Mouse (Mus musculus) monocyte, adult 2 months (primary cell): ENCODE results near the gene Art5.

Experiments used
- DNase-seq, 2 experiments: peaks; one replicate each; pipeline ENCODE4 v3.0.0; 2022; ENCODE audit warnings: low spot score in 2 of 2, low read depth in 1 of 2

Art5 gene

DNA sequence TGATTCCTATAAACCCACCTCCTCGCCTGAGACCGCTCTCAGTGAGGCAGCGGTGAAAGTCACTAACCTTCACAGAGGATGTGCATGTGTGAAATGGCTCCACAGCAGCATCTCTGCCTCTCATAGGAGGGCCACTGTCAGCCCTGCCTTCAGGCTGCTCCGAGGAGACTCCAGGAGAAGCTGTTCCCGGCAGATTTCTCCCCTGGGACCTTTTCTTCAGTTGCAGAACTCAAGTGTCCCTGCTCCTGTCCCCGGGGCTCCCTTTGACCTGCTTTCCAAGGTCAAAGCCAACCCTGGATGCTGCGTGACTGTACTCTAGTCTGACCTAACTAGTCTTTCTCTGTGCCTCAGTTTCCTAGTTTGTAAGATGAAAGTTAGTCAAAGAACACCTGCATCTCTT is at the start of gene Art5:
Gene Art5 (minus strand): TSS at position 319 of the 400 bp plus-strand sequence.
- no peak for DNase-seq

- no peak for DNase-seq
Measured at GRCm38 (mm10) chr7:102153691-102154090, 44.4 kb upstream of the Art5 start.

GRCm38 (mm10) chr7:102137898-102138297 is 28.6 kb upstream of the Art5 start:
- DNase-seq: no peak

DNA sequence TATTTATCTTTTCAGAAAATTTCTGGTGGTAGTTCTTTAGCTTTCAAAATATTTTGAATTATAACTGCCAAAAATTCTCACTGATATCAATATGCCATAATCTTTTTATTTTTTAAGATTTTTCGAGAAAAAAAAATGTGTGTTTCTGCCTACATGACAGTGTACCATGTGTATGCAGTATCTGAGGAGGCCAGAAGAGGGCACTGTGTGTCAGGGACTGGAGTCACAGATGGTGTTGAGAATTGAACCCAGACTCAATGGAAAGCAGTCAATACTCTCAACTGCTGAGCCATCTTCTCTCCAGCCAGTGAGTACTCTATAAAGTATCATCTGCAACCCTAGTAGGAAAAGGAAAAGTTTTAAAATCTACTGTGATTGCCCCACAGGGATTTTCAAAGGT is 28.2 kb upstream of the Art5 start:
- DNase-seq: no peak

- DNase-seq: no peak
Measured at GRCm38 (mm10) chr7:102132395-102132794, 23.1 kb upstream of the Art5 start.

GRCm38 (mm10) chr7:102120326-102120725 is 11.0 kb upstream of the Art5 start:
- DNase-seq: no peak

- no peak for DNase-seq
Measured at GRCm38 (mm10) chr7:102117382-102117781, 8.1 kb upstream of the Art5 start.

DNA sequence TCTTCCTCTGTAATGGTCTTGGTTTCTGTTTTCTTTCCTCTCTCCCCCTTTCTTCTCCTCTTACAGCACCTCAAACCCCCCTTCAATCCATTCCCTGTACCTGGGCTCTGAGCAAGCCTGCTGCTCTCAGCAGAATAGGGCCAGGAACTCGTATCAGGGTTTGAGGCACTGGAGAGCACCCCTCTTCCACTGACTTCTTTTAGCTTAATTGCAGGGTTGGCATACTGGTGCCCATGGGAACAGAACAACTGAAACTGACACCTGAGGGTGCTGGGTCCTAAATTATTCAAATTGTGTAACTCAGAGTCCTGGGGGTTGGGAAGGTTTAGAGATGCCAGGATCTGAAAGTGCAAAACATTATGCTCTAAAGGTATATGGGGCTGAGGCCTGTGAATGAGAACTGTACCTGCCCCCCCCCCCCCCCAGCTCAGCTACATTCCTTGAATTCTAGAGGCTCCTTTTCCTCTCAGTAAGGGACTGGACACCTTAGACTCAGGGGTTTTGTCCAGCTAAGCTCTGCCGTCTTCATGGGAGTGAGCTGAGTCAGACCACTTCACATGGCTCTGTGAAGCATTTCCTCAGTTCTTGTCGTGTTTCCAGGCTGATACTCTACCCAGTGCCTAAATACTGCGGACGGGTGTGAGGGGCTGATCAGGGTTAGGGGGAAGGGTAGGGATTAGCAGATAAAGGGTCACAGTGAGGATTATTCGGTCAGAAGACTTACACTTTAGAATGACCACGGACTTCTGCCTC is 7.5 kb upstream of the Art5 start, which contains the start of gene Chrna10:
Gene Chrna10 (minus strand): TSS at position 250 of the 753 bp plus-strand sequence.
- no peak for DNase-seq

DNA sequence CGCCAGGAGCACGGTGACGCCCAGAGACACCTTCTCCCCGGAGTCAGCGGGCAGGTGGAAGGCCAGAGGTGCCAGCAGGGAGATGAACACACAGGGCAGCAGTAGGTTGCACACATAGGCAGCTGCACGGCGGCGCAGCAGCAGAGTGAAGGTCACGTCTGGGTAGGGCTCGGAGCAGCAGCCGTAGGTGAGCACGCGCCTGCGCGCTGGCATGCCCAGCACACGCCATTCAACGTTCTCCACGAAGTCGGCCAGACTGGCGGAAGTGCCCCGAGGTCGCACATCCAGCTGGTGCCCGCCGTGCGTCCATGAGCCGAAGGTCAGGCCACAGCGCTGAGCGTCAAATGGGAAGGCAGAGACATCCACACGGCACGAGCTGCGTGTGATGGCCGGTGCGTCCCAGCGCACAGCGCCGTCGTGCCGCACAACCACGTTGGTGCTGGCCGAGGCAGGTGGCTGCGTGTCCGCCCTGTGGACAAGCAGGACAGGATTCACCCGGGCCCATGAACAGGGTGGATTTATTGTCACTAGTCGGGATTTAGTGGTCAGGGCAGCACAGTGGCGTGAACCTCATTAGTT is 4.0 kb upstream of the Art5 start:
- no peak for DNase-seq

DNA sequence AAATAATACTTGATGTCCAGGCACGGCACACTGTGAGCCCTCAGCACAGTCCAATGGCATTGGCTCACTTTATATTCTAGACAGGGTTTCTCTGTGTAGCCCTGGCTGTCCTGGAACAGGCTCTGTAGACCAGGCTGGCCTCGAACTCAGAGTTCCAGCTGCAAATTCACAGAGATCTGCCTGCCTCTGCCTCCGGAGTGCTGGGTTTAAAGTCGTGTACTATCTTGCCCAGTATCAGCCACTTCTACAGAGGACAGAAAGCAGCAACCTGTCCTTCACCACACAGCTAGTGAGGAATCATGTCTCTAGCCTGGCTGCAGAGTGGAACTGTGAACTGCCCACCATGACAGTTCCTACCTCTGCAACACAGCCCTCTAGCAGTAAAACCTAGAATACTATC is 457 bp upstream of the Art5 start:
- no peak for DNase-seq

DNA sequence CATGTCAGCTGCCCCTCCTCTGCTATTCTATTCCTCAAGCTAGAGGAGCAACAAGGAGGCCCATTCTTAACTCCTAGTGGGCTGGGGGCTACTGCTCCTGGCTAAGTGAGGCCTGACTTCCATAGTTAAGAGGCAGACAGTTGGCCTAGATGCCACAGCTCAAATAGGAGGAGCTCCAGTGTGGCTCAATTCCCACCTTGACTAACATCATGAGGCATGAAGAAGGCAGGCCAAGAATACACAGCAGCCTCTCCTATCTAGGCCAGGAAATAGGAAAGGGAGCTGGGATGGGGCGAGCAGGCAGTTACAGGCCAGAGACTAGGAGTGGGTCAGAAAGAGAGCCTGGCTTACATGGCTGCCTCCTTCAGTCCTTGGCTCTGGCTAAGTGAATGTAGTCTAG is 1.1 kb downstream of the Art5 start:
- no peak for DNase-seq

- DNase-seq: no peak
Measured at GRCm38 (mm10) chr7:102106700-102107141, 2.6 kb downstream of the Art5 start.

DNA sequence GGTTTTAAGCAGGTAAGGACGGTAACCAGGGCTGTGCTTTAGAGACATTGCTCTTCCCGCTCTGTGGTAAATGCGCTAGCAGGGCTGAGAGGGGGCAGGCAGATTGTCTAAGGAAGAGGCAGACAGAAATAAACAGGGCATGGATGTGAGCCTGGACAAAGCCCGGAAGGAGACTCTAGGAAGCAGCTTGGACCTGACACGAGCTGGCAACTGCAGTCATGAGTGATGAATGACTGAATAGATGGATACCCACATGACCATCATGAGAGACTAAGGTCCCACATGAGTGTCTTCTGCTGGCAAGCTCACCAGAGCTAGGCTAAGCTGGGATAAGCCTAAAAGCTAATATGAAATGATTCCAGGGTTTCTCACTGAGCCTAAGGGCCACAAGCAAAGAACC is 5.2 kb downstream of the Art5 start:
- no peak for DNase-seq

DNA sequence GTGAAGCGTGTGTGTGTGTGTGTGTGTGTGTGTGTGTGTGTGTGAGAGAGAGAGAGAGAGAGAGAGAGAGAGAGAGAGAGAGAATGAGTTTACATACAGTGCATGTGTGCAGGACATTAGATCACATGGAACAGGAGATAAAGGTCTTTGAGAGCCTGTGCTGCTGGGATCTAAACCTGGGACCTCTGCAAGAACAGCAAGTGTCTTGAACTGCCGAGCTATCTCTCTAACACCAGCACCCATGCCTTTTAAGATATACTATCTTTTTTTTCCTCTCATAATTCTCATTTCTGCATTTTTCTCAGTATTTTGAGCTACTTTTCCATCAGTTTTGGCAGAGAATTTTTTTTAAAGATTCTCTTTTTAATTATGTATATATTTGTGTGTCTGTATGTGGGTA is 5.7 kb downstream of the Art5 start:
- DNase-seq: no peak

DNA sequence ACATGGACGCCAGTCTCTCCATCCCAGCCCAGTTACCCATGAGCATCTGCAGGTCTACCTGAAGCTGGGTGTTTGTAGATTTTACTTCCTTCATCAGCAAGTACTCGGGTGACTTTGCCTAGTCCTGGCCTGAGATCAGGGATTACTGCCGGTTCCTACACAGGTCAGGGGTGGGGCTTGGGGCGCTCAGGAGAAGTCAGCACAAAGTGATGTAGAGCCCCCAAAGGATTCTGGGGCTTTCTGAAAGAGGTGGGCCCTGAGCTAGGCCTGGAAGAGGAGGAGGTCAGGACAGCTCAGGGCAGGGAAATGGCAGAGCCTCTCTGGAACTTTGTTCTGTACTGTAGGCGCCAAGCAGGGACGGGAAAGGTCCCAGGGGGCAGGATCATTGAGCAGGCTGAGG is 6.6 kb downstream of the Art5 start:
- DNase-seq: no peak

- DNase-seq: no peak
Measured at GRCm38 (mm10) chr7:102102241-102102640, 7.0 kb downstream of the Art5 start.

- DNase-seq: no peak
Measured at GRCm38 (mm10) chr7:102101487-102101886, 7.8 kb downstream of the Art5 start, which contains the start of gene Art1. TSS of gene Art1 (plus strand) at chr7:102101743.

- no peak for DNase-seq
Measured at GRCm38 (mm10) chr7:102100868-102101267, 8.4 kb downstream of the Art5 start.

DNA sequence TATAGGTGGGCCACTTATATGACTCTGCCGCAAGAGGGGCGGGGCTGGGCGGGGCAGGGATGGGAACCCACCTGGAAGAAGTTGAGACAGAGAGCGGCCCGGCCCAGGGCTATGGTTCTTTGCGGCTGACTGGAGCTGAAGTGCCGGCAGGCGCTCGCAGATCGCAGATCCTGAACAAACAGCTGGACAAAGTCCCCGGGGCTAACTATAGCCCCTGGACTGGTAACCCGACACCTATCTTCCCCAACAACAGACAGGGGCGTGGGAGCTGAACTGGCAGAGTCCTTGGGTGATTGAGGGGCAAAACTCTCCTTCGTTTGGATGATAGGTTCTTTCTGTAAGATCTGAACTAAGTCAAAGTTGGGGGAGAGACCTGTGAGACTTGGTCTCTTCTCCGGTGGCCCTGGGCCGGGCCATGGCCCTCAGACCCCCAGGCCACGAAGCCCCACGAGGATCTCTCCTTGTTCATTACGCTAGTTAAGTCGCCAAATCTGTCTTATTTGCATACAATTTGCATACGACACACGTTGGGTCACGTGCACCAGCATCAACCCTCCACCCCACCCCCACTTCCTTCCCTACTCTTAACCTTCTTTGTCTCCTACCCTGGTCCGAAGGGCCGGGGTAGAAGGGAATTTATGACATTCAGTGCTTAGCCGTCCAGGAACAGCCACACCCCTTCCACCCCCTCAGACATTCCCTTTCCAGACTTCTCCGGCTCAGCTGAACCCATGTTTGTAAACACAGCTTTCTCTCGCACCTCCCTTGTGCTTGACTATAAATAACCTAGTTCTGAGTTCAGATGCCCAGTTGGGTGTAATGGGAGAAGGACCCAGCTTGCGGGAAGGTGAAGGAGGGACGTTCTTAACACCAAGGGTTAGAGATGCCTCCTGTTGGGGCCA is 9.3 kb downstream of the Art5 start:
- DNase-seq: no peak

DNA sequence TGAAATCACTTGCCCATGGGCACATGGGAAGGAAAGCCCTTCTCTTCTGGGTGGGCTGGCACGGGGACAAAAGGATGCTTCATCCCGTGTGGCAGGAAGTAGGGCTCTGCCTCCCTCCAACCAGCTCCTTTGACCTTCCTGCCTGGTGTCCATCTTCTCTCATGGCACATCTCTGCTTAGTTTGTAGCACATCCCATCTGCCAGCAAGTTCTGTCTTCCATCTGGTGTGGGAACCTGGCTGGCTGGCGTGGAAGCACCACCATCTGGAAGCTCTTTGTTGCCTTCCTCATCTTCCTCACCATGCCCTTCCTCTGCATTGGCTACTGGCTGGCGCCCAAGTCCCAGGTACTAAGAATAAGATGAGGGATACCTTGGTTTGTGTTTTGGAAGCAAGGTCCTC is 22.0 kb downstream of the Art5 start:
- no peak for DNase-seq

- no peak for DNase-seq
Measured at GRCm38 (mm10) chr7:102084041-102084696, 25.1 kb downstream of the Art5 start.
